Mouse (Mus musculus) kidney, adult 8-10 months (tissue): Measurements from ENCODE around the gene Eva1b.
A peak's percentile ranks its signal among the peaks of the same experiment; 100 is the strongest.

Experiments
- DNase-seq, 2 experiments: peaks; one replicate each; pipeline ENCODE4 v3.0.0; 2022

Eva1b gene

GRCm38 (mm10) chr4:126147533-126148160, at the start of gene Eva1b:
Gene Eva1b, plus strand, starts transcription at chr4:126147744.
- peak; percentile 87 to 91 for DNase-seq

- no peak for DNase-seq
Measured at GRCm38 (mm10) chr4:126099365-126099764, 48.2 kb upstream of the Eva1b start.

GRCm38 (mm10) chr4:126100764-126101163, 46.8 kb upstream of the Eva1b start:
- no peak for DNase-seq

- peak in 1 of 2 experiments; percentile 48 for DNase-seq
Measured at GRCm38 (mm10) chr4:126102061-126102841, 45.3 kb upstream of the Eva1b start.

GRCm38 (mm10) chr4:126103057-126103581, 44.4 kb upstream of the Eva1b start:
- DNase-seq: peak; percentile 83 to 87

- peak; percentile 96 to 97 for DNase-seq
Measured at GRCm38 (mm10) chr4:126103590-126104068, 43.9 kb upstream of the Eva1b start, which contains the start of gene Stk40. Gene Stk40, plus strand, starts transcription at chr4:126103957.

GRCm38 (mm10) chr4:126104261-126105075, 43.1 kb upstream of the Eva1b start:
- DNase-seq: peak; percentile 90 to 92

GRCm38 (mm10) chr4:126105131-126105783, 42.3 kb upstream of the Eva1b start:
- no peak for DNase-seq

- DNase-seq: peak; percentile 91 to 93
Measured at GRCm38 (mm10) chr4:126108061-126108740, 39.3 kb upstream of the Eva1b start.

- no peak for DNase-seq
Measured at GRCm38 (mm10) chr4:126109613-126110373, 37.8 kb upstream of the Eva1b start.

- peak; percentile 83 to 88 for DNase-seq
Measured at GRCm38 (mm10) chr4:126110374-126111152, 37.0 kb upstream of the Eva1b start.

GRCm38 (mm10) chr4:126111153-126111549, 36.4 kb upstream of the Eva1b start:
- no peak for DNase-seq

- DNase-seq: no peak
Measured at GRCm38 (mm10) chr4:126113243-126113642, 34.3 kb upstream of the Eva1b start.

GRCm38 (mm10) chr4:126113943-126114342, 33.6 kb upstream of the Eva1b start:
- DNase-seq: peak in 1 of 2 experiments; percentile 48

- DNase-seq: no peak
Measured at GRCm38 (mm10) chr4:126115411-126115810, 32.1 kb upstream of the Eva1b start.

- no peak for DNase-seq
Measured at GRCm38 (mm10) chr4:126115871-126116521, 31.5 kb upstream of the Eva1b start.

- DNase-seq: no peak
Measured at GRCm38 (mm10) chr4:126117116-126117515, 30.4 kb upstream of the Eva1b start.

GRCm38 (mm10) chr4:126118651-126119050, 28.9 kb upstream of the Eva1b start:
- no peak for DNase-seq

- no peak for DNase-seq
Measured at GRCm38 (mm10) chr4:126119051-126119450, 28.5 kb upstream of the Eva1b start.

- no peak for DNase-seq
Measured at GRCm38 (mm10) chr4:126120052-126120451, 27.5 kb upstream of the Eva1b start.
